ENCODE assay signal across 8 mouse cellular contexts in the genomic region with DNA sequence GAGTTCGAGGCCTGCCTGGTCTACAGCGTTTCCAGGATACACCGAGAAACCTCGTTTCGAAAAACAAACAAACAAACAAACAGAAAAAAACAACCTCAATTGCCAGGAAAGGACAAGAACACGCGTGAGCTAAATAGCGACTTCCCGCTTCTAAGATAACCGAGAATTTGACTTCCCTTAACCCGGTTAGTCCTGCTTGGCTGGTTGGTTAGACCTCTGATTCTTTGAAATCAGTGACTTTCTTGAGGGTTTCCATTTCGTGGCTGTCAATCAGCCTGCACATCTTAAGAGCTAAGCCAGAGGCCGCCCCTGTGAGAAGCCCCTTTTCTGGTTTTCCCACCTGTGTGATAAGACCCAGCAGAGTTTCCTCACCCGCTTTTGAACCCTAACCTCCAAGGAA. TPM values are rescaled to one million over a fixed set of nuclear protein-coding genes. Genes with fewer than 3 reads are reported as not detected.
DNase-seq lines count a peak whose midpoint lies in the region; ATAC-seq lines count a peak whose summit lies in the region.

No protein-coding gene starts in this region.

- H3K9me3 ChIP-seq in hindbrain, embryonic 15.5 days, result no peaks in the 10 kb centered on the region
- H3K9me3 ChIP-seq in midbrain, embryonic 16.5 days (replicated peaks; ENCODE audit: control insufficient read depth, low read length, poor library complexity, severe bottlenecking), result no peaks in the 10 kb centered on the region

- DNase-seq in spleen, adult 12 weeks (ENCODE audit: low spot score), result peak; percentile 2
- DNase-seq in spleen, adult 18-20 months, result no peak
- peak; percentile 16 for DNase-seq in embryo, embryonic 10 days (ENCODE audit: low spot score)
- DNase-seq in left cerebral cortex, postnatal 4 days, result no peak
- DNase-seq in layer of hippocampus, postnatal 36 days, result no peak
- no peak for DNase-seq in cerebellum, postnatal 14 days

- peak overlapping the region; percentile 98 for H3K4me3 ChIP-seq in hindbrain, embryonic 15.5 days
- peak overlapping the region; percentile 85 for H3K4me3 ChIP-seq in midbrain, embryonic 16.5 days (ENCODE audit: low read depth, low read length)

- no peak for ATAC-seq in hindbrain, embryonic 15.5 days (ENCODE audit: low FRiP score, low read depth)
- no peak for ATAC-seq in midbrain, embryonic 16.5 days

- intact Hi-C loops in left cerebral cortex, postnatal 4 days (cut with DNase I), result no loop called here

- H3K9ac ChIP-seq in hindbrain, embryonic 15.5 days, result peak overlapping the region; percentile 94
- H3K9ac ChIP-seq in midbrain, embryonic 16.5 days (ENCODE audit: low read depth, low read length), result peak overlapping the region; percentile 89

- no peaks in the 10 kb centered on the region for H3K36me3 ChIP-seq in hindbrain, embryonic 15.5 days
- no peaks in the 10 kb centered on the region for H3K36me3 ChIP-seq in midbrain, embryonic 16.5 days (ENCODE audit: control insufficient read depth, insufficient read depth, low read length)

- H3K4me2 ChIP-seq in hindbrain, embryonic 15.5 days, result peak overlapping the region; percentile 67
- peak overlapping the region; percentile 59 for H3K4me2 ChIP-seq in midbrain, embryonic 16.5 days (ENCODE audit: low read length)

- WGBS in hindbrain, embryonic 15.5 days, result 38% methylated on average over 14 of the region's 14 CpGs
- 28% methylated on average over 14 of the region's 14 CpGs for WGBS in midbrain, embryonic 16.5 days

- no peaks in the 10 kb centered on the region for H3K27me3 ChIP-seq in hindbrain, embryonic 15.5 days
- H3K27me3 ChIP-seq in midbrain, embryonic 16.5 days (ENCODE audit: control insufficient read depth, insufficient read depth, low read depth, low read length), result no peaks in the 10 kb centered on the region

- 0 out of 2 replicates have a peak overlapping the region, but pooled peaks have one; percentile 94 for H3K27ac ChIP-seq in hindbrain, embryonic 15.5 days (replicated peaks)
- no peak overlapping the region for H3K27ac ChIP-seq in midbrain, embryonic 16.5 days (ENCODE audit: low read length)

- H3K4me1 ChIP-seq in hindbrain, embryonic 15.5 days (replicated peaks), result peaks cover 18% of the 10 kb centered on the region
- H3K4me1 ChIP-seq in midbrain, embryonic 16.5 days (ENCODE audit: control insufficient read depth, insufficient read depth, low read length), result peaks cover 10% of the 10 kb centered on the region

RNA-seq across cellular contexts. Expression of a gene that starts 0.9 kb away (rescaled TPM):
- polyA plus RNA-seq in hindbrain, embryonic 15.5 days (2015; fragmentation: Nextera tagmentation; extraction: Ambion mirVana), result 36.5 and 42.0 TPM in 2 replicates
- polyA plus RNA-seq in midbrain, embryonic 16.5 days (2015; fragmentation: Nextera tagmentation; extraction: Ambion mirVana), result 41.4 and 43.4 TPM in 2 replicates
- 10 to 100 TPM; 21.6 to 22.5 TPM for total RNA-seq in left cerebral cortex, postnatal 4 days (2021)
- 10 to 100 TPM; 29.1 to 29.4 TPM for total RNA-seq in layer of hippocampus, postnatal 36 days (2021)

Comparison
In these comparisons a context has a peak if more than half of its experiments do, and no peak if none do; other contexts are left out.
1. DNase-seq: peak in spleen, adult 12 weeks (single experiment) and embryo, embryonic 10 days (single experiment); none in spleen, adult 18-20 months (0 of 2), left cerebral cortex, postnatal 4 days (single experiment), layer of hippocampus, postnatal 36 days (0 of 2) and cerebellum, postnatal 14 days (0 of 2).